Mouse (Mus musculus) A20 (cell line): Measurements from ENCODE around the gene Gm10031.

ENCODE experiments used
- DNase-seq: peaks from one replicate; pipeline ENCODE4 v3.0.0-alpha.2; 2011; ENCODE audit warnings: low read depth, low spot score

The Gm10031 gene

DNA sequence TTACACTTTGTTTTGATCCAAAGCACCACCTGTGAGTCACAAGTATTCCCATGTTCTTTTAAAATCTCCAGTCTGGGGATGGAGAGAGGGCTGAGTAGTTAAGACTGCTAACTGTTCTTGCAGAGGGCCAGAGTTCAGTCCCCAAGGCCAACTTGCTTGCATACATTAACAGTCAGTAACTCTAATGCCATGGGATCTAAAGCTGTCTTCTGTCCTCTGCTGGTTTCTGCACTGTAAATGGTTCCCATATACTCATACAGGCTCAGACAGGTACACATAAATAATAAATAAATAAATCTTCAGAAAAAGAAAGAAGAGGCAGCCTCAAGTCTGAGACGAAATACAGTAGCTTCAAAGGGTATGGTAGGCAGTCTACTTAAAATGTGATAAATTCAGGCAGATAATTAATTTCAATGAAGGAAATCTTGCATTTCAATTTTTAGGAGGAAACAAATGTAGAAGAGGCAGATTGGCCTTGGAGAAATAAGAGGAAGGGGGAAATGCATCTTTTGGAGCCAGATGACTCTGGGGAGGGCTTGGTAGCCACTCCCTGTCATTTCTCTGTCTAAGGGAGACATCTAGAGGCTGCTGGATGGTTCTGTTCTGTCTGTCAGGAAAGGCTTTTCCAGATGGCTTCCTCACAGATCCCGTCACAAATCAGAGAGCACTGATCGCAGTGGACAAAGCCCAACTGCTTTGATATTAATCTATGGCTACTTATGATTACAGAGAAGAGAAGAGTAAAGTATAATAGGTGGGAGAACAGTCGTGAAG lies 16.2 kb downstream of the Gm10031 start:
- DNase-seq, result peak; percentile 54

DNA sequence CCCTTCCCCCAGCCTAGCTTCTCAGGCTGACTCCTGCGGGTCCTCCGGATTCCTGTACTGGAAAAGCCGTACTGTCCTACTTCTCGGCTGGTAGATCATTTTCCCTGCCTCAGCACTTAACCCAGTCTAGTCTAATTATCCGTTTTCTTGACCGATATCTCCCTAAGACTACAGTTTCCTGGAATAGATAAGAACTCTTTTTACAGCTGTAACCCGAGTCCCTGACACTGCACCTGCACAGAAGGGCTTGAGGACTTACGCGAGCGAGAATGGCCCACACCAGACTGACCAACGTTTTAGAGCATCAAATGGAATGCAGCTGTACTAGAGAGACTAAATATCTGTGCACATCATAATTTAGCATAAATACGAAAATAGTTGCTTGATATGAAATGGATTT lies 20.2 kb downstream of the Gm10031 start:
- DNase-seq, result no peak

DNA sequence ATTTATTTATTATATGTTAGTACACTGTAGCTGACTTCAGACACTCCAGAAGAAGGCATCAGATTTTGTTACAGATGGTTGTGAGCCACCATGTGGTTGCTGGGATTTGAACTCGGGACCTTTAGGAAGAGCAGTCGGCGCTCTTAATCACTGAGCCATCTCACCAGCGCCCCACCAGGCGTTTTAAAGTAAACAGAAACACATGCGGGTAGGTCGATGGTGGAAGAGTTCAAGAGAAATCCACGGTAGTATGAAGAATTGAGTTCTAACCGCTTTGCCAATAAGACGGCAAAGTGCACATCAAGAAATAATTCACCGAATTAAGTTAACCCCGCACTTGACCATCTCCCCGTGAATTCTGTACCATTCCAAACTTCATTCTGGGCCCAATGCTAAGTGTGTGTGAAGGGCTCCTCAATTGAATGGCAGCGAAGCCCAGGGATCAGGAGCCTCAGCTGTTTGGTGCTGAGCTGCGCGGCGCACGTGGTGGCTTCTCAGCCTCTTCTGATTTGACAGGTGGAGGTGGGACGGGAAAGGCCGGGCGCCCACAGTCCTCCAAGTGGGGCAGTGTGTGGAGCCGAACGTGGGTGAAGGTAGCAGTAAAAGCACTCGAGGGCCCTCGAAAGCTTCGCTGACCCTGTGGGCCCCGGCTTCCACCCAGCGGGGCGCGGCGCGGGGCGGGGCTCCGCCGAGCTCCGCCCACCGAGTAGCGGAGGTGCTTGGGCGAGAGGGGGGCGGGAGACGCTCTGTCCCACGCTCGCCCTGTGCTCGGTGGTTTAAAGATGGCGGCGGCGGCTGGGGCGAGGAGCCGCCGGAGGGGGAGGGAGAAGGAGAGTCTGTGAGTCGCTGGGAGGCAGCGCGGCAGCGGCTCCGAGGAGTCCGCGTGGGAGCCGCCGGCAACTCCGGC lies 34.5 kb downstream of the Gm10031 start, which contains the start of gene Abl2:
TSS of gene Abl2 (plus strand) at position 763 of the 907 bp plus-strand sequence.
- peak; percentile 92 for DNase-seq

DNA sequence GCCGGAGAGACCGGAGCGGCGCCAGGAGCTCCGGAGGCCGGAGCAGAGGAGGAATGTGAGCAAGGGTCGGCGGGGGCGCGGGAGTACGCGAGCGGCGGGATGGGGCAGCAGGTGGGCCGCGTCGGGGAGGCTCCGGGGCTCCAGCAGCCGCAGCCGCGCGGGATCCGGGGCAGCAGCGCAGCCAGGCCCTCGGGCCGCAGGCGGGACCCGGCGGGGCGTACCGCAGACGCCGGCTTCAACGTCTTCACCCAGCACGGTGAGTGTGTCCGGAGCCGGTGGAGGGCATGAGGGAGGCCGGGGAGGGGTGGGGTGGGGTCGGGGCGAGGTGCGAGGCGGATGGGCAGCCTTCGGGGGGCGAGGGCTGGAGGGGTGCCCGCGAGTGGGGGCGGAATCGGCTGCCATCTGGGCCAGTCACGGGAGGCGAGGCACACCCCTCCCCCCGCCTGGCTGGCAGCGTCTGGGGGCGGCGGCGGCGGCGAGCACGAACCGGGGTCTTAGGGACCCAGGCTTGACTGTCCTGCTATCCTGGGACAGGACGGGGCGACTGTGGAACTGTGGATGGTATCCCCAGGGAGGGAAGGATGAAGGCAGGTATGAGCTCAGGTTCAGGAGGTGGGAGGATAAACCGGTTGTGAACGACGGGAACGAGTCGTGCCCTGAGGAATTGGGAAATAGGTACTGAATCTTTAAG lies 35.3 kb downstream of the Gm10031 start:
- peak; percentile 63 for DNase-seq

DNA sequence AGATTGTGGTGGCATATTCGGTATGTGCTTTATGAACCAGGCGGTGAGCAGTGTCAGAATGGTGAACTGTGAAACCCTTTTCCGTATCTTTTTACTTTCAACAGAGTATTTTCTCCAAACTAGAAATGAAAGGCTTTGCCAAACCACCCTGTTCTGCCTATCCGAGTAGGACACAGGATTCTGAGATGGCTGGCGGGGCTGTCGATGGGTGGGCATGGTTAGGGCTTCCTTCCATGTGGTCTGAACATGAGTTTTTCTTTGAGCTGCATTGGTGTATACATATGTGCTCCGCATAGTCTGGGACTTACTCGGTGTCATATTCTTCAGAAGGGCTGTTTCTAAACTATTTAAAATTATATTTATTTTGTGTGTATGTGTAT lies 35.8 kb downstream of the Gm10031 start:
- no peak for DNase-seq

DNA sequence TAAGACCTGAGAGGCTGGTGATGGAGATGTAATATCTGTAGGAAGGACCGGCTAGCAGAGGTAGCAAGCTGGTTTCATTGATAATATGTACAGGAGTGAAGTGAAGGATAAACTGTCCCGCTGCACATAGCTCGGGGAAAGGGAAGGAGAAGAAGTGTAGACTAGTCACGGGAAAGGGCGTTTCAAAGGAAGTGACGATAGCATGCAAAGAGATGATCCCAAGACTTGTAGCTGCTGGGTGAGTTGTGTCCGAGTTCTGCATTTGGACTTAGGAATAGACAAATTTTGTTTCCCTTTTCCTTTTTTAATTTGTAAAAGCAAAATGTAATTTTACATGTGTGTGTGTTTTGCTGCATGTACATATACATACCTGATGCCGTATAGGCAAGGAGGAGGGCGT lies 36.7 kb downstream of the Gm10031 start:
- no peak for DNase-seq

DNA sequence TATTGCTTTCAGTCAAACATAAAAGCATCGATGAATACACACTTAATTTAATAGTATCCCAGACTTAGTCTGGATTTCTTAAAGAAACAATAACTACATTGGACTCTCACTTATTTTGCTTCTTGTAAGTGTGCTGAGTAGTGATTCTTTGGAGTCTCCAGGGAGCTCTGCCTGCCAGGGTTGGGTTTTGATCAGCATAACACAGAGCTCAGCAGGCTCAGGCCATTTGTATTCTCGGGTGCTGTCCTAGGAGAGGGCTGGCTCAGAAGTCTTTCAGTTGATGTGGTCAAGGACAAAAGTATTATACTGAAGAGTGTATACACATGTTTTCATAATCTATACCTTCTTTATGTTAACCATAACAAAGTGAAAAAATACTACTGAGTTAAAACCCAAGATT lies 41.5 kb downstream of the Gm10031 start:
- DNase-seq, result no peak

DNA sequence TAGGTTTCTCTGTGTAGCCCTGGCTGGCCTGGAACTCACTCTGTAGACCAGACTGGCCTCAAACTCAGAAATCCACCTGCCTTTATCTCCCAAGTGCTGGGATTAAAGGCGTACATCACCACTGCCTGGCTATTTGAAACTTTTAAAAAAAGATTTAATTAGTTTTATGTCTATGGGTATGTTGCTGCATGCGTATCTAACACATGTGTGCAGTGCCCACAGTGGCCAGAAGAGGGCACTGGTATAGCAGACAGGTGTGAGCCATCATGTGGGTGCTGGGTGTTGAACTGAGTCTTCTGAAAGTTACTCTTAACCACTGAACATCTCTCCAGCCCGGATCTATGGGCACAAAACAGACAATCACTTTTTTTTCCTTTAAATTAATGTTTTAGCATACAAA lies 42.3 kb downstream of the Gm10031 start:
- peak; percentile 66 for DNase-seq

DNA sequence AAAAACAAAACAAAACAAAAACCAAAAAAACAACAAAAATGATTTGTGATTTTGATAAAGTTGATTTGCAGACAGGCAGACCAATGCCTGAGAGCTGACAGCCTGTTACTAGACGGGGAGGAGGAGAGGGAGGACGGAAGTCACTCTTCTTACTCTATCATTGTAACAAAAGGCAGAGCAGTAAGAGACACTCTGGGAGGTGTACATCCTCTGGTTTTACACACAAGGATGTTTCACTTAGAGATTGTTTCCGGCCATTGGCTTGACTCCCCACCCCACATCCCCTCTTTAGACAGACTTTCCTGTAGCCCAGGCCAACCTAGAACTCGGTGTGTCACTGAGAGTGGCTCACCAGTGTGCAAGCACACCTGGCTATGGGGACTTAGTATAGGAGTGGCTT lies 45.8 kb downstream of the Gm10031 start:
- DNase-seq, result no peak

DNA sequence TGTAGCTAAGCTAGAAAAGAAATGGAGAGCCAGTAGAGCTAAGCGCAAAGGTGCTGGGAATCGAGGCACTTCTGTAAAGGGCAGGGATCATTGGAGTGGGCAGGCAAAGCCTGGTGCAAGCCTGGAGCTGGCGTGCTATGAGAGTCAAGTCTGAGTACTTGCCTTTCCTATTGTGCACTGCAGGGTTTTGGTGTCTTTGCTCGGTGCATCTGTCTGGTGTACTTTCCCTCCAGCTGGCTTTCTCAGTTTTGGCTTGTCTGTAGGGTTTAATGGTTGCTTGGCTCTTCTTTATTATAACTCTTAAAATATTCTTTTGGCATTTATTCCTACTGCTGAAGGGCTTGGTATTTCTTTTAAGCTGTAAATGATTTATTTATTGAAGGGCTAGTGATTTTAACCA lies 49.1 kb downstream of the Gm10031 start:
- DNase-seq, result no peak
